Mouse (Mus musculus): ENCODE data around the gene Il6ra. TPM values are rescaled to one million over a fixed set of nuclear protein-coding genes. Genes with fewer than 3 reads are reported as not detected.

Gene Il6ra
- polyA plus RNA-seq, 1 experiment, result 0.97 TPM

DNA sequence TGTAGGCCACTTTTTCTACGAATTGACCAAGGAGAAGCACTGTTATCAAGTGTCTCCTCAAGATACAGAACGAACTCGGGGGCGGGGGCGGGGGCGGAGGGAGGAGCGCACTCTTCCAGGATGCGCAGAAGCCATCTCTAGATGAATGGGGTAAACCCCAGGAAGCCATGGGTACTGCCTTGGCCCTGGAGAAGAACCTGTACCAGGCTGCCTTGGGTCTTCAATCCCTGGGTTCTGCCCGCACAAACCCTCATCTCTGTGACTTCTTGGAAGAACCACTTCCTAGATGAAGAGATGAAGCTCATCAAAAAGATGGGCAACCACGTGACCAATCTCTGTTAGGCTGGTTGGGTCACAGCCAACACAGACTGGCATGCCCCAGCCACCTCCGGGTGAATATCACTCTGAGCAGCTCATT, 91.9 kb downstream of the Il6ra start:
- no peaks in the 10 kb centered on the region for H3K27me3 ChIP-seq (ENCODE audit: control insufficient read depth, insufficient read depth, low read length, poor library complexity, severe bottlenecking)
- H3K4me3 ChIP-seq (ENCODE audit: low read depth, low read length), result no peak overlapping the region
- TF ChIP-seq POLR2A (IDR thresholded peaks at IDR 0.05; ENCODE audit: insufficient read depth, low read length), result no peak
- no peak for TF ChIP-seq CTCF (IDR thresholded peaks at IDR 0.05; ENCODE audit: low read depth, low read length)
- TF ChIP-seq EP300 (IDR thresholded peaks at IDR 0.05; ENCODE audit: insufficient read depth, low read depth, low read length), result no peak
- H3K36me3 ChIP-seq (ENCODE audit: control insufficient read depth, insufficient read depth, low read length, poor library complexity, severe bottlenecking), result no peaks in the 10 kb centered on the region
- peaks cover 2% of the 10 kb centered on the region for H3K4me1 ChIP-seq (ENCODE audit: control insufficient read depth, insufficient read depth, low read length)
- H3K9me3 ChIP-seq (replicated peaks; ENCODE audit: control insufficient read depth, insufficient read depth, low read length, poor library complexity, severe bottlenecking), result no peaks in the 10 kb centered on the region
- no peak overlapping the region for H3K27ac ChIP-seq (ENCODE audit: insufficient read depth, low read length)
- no peak overlapping the region for H3K9ac ChIP-seq (ENCODE audit: low read depth, poor library complexity, severe bottlenecking)

GRCm38 (mm10) chr3:89820311-89821095, 92.5 kb downstream of the Il6ra start:
- no peaks in the 10 kb centered on the region for H3K9me3 ChIP-seq (replicated peaks; ENCODE audit: control insufficient read depth, insufficient read depth, low read length, poor library complexity, severe bottlenecking)
- no peak overlapping the region for H3K4me3 ChIP-seq (ENCODE audit: low read depth, low read length)
- no peaks in the 10 kb centered on the region for H3K27me3 ChIP-seq (ENCODE audit: control insufficient read depth, insufficient read depth, low read length, poor library complexity, severe bottlenecking)
- peaks cover 2% of the 10 kb centered on the region for H3K4me1 ChIP-seq (ENCODE audit: control insufficient read depth, insufficient read depth, low read length)
- H3K27ac ChIP-seq (ENCODE audit: insufficient read depth, low read length), result no peak overlapping the region
- H3K9ac ChIP-seq (ENCODE audit: low read depth, poor library complexity, severe bottlenecking), result no peak overlapping the region
- no peaks in the 10 kb centered on the region for H3K36me3 ChIP-seq (ENCODE audit: control insufficient read depth, insufficient read depth, low read length, poor library complexity, severe bottlenecking)
- TF ChIP-seq CTCF (IDR thresholded peaks at IDR 0.05; ENCODE audit: low read depth, low read length) (no peak), POLR2A (IDR thresholded peaks at IDR 0.05; ENCODE audit: insufficient read depth, low read length) (no peak), EP300 (IDR thresholded peaks at IDR 0.05; ENCODE audit: insufficient read depth, low read depth, low read length) (no peak)

DNA sequence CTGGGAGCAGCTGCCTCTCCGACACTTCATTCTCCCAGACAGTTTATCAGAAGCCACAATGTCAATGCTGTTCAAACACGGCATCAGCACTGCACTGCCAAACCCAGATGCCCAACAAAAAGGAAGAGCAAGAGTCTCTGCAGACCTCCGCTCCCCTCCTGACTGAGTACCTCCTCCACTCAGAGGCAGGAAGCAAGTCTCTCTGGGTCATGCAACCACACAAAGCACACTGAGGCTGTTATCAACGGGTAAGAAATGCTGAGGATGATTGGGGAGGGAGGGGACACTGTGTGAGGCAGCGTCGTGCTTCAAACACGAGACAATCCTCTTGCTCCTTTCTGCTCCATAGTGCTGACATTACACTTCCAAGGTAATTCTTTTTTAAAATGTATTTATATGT, 93.1 kb downstream of the Il6ra start:
- no peak for TF ChIP-seq POLR2A (IDR thresholded peaks at IDR 0.05; ENCODE audit: insufficient read depth, low read length)
- no peak for TF ChIP-seq EP300 (IDR thresholded peaks at IDR 0.05; ENCODE audit: insufficient read depth, low read depth, low read length)
- no peak for TF ChIP-seq CTCF (IDR thresholded peaks at IDR 0.05; ENCODE audit: low read depth, low read length)
- Histone ChIP-seq H3K4me1 (ENCODE audit: control insufficient read depth, insufficient read depth, low read length) (peaks cover 2% of the 10 kb centered on the region), H3K9me3 (replicated peaks; ENCODE audit: control insufficient read depth, insufficient read depth, low read length, poor library complexity, severe bottlenecking) (no peaks in the 10 kb centered on the region), H3K27me3 (ENCODE audit: control insufficient read depth, insufficient read depth, low read length, poor library complexity, severe bottlenecking) (no peaks in the 10 kb centered on the region), H3K36me3 (ENCODE audit: control insufficient read depth, insufficient read depth, low read length, poor library complexity, severe bottlenecking) (no peaks in the 10 kb centered on the region), H3K4me3 (ENCODE audit: low read depth, low read length) (no peak overlapping the region), H3K27ac (ENCODE audit: insufficient read depth, low read length) (no peak overlapping the region), H3K9ac (ENCODE audit: low read depth, poor library complexity, severe bottlenecking) (no peak overlapping the region)

DNA sequence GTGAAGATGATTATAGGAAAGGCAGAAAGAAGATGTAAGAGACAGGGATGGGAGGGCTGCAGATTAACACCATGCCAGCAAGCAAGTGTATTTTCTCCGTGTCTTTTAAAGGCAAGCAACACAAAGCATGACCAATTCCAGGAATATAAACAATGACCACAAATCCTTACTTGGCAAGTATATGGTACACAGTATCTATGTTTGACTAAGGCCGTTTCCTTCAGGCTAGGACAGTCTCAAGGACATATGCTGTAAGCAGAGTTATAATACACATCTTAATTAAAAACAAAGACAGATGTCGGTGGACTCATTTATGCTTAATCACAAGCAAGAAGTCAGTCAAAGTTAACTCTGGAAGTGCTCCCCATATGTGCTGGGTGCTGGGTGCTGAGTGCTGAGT, 94.4 kb downstream of the Il6ra start:
- no peak overlapping the region for H3K9ac ChIP-seq (ENCODE audit: low read depth, poor library complexity, severe bottlenecking)
- H3K4me1 ChIP-seq (ENCODE audit: control insufficient read depth, insufficient read depth, low read length), result peaks cover 2% of the 10 kb centered on the region
- H3K27ac ChIP-seq (ENCODE audit: insufficient read depth, low read length), result no peak overlapping the region
- TF ChIP-seq POLR2A (IDR thresholded peaks at IDR 0.05; ENCODE audit: insufficient read depth, low read length), result no peak
- no peak for TF ChIP-seq CTCF (IDR thresholded peaks at IDR 0.05; ENCODE audit: low read depth, low read length)
- TF ChIP-seq EP300 (IDR thresholded peaks at IDR 0.05; ENCODE audit: insufficient read depth, low read depth, low read length), result no peak
- no peaks in the 10 kb centered on the region for H3K36me3 ChIP-seq (ENCODE audit: control insufficient read depth, insufficient read depth, low read length, poor library complexity, severe bottlenecking)
- H3K4me3 ChIP-seq (ENCODE audit: low read depth, low read length), result no peak overlapping the region
- H3K27me3 ChIP-seq (ENCODE audit: control insufficient read depth, insufficient read depth, low read length, poor library complexity, severe bottlenecking), result no peaks in the 10 kb centered on the region
- no peaks in the 10 kb centered on the region for H3K9me3 ChIP-seq (replicated peaks; ENCODE audit: control insufficient read depth, insufficient read depth, low read length, poor library complexity, severe bottlenecking)

GRCm38 (mm10) chr3:89817056-89817455, 95.9 kb downstream of the Il6ra start:
- no peak overlapping the region for H3K9ac ChIP-seq (ENCODE audit: low read depth, poor library complexity, severe bottlenecking)
- H3K4me3 ChIP-seq (ENCODE audit: low read depth, low read length), result no peak overlapping the region
- H3K9me3 ChIP-seq (replicated peaks; ENCODE audit: control insufficient read depth, insufficient read depth, low read length, poor library complexity, severe bottlenecking), result no peaks in the 10 kb centered on the region
- H3K36me3 ChIP-seq (ENCODE audit: control insufficient read depth, insufficient read depth, low read length, poor library complexity, severe bottlenecking), result no peaks in the 10 kb centered on the region
- H3K4me1 ChIP-seq (ENCODE audit: control insufficient read depth, insufficient read depth, low read length), result no peaks in the 10 kb centered on the region
- H3K27me3 ChIP-seq (ENCODE audit: control insufficient read depth, insufficient read depth, low read length, poor library complexity, severe bottlenecking), result no peaks in the 10 kb centered on the region
- TF ChIP-seq POLR2A (IDR thresholded peaks at IDR 0.05; ENCODE audit: insufficient read depth, low read length) (no peak), CTCF (IDR thresholded peaks at IDR 0.05; ENCODE audit: low read depth, low read length) (peak; percentile 82), EP300 (IDR thresholded peaks at IDR 0.05; ENCODE audit: insufficient read depth, low read depth, low read length) (no peak)
- no peak overlapping the region for H3K27ac ChIP-seq (ENCODE audit: insufficient read depth, low read length)

Other genes starting within 250 kb of the Il6ra start
- gene Adar, start 198.2 kb downstream of the Il6ra start, polyA plus RNA-seq (2011; ENCODE audit: insufficient read depth, insufficient read length, low read depth, missing spikeins), result 34.2 and 36.7 TPM in 2 replicates
- 0.67 and 0.68 TPM in 2 replicates for gene Chrnb2, start 148.6 kb downstream of the Il6ra start, polyA plus RNA-seq (2011; ENCODE audit: insufficient read depth, insufficient read length, low read depth, missing spikeins)
- 86.8 and 104 TPM in 2 replicates for gene Ube2q1, start 139.6 kb downstream of the Il6ra start, polyA plus RNA-seq (2011; ENCODE audit: insufficient read depth, insufficient read length, low read depth, missing spikeins)
- gene She, start 81.8 kb downstream of the Il6ra start, polyA plus RNA-seq (2011; ENCODE audit: insufficient read depth, insufficient read length, low read depth, missing spikeins), result 4.2 and 4.4 TPM in 2 replicates
- 26.8 and 32.1 TPM in 2 replicates for gene Atp8b2, start 50.3 kb upstream of the Il6ra start, polyA plus RNA-seq (2011; ENCODE audit: insufficient read depth, insufficient read length, low read depth, missing spikeins)
- 169 and 170 TPM in 2 replicates for gene Hax1, start 85.6 kb upstream of the Il6ra start, polyA plus RNA-seq (2011; ENCODE audit: insufficient read depth, insufficient read length, low read depth, missing spikeins)
- gene 4933434E20Rik, start 138.4 kb upstream of the Il6ra start, polyA plus RNA-seq (2011; ENCODE audit: insufficient read depth, insufficient read length, low read depth, missing spikeins), result 67.1 and 67.6 TPM in 2 replicates
- gene Ubap2l, start 139.4 kb upstream of the Il6ra start, polyA plus RNA-seq (2011; ENCODE audit: insufficient read depth, insufficient read length, low read depth, missing spikeins), result 414 and 432 TPM in 2 replicates
- gene Tpm3, start 159.5 kb upstream of the Il6ra start, polyA plus RNA-seq (2011; ENCODE audit: insufficient read depth, insufficient read length, low read depth, missing spikeins), result 286 and 305 TPM in 2 replicates
- 0.73 and 0.81 TPM in 2 replicates for gene Nup210l, start 190.9 kb upstream of the Il6ra start, polyA plus RNA-seq (2011; ENCODE audit: insufficient read depth, insufficient read length, low read depth, missing spikeins)